Mouse (Mus musculus): ENCODE results near the gene Olfr441. TPM values are rescaled to one million over a fixed set of nuclear protein-coding genes. Genes with fewer than 3 reads are reported as not detected.
"Not testable (repeated sequence)": the region's sequence is repeated elsewhere in the genome, so short reads cannot be mapped to it uniquely, and the experiment has no call there.

Olfr441 gene
- polyA plus RNA-seq (2015; fragmentation: Nextera tagmentation; extraction: Ambion mirVana), result not detected in 2 replicates

DNA sequence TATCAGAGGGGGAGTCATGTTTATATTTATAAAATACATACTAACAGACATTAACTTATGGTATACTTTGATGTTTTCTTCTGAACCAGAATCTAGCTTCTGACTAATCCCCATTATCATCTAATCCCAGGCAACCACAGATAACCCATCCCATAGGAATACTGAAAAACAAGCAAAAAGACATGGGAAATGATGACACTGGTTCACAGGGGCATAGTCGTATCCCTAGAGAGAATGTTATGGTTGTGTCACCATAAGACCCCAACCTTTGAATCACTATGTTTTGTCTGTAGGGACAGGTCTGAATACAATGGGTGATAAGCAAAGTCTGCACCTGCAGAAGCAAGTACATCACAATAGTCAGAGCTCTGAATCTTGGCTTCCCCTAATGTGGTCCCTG is at the start of gene Olfr441:
Gene Olfr441 (plus strand): TSS at position 301 of the 400 bp plus-strand sequence.
- 100% methylated on average over 1 of the region's 1 CpGs for WGBS
- H3K4me3 ChIP-seq (ENCODE audit: low read depth, low read length); H3K27me3 ChIP-seq (ENCODE audit: control insufficient read depth, insufficient read depth, low read depth, low read length); H3K27ac ChIP-seq (ENCODE audit: low read length); H3K9me3 ChIP-seq (replicated peaks; ENCODE audit: control insufficient read depth, low read length, poor library complexity, severe bottlenecking); H3K9ac ChIP-seq (ENCODE audit: low read depth, low read length); H3K4me2 ChIP-seq (ENCODE audit: low read length); H3K36me3 ChIP-seq (ENCODE audit: control insufficient read depth, insufficient read depth, low read length); H3K4me1 ChIP-seq (ENCODE audit: control insufficient read depth, insufficient read depth, low read length); ATAC-seq: not testable (repeated sequence)

DNA sequence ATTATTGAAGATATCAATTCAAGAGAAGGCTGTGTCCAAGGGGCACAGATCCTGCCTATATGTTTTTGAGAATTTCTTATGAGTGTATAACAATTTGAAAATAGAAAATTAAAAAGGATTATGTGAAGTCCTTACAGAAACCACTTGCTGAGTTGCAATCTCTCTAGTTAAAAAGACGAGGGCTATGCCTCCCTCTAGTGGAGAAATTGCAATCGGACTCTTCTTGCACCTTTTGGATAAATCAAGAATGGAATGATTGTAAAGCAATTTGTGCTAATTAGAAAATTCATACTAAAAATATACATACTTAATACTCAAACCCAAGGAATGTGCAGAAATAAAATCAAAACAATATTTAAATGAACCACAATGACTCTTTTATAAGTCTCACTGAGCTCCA is 27.4 kb upstream of the Olfr441 start:
- Histone ChIP-seq H3K9ac (ENCODE audit: low read depth, low read length) (no peak overlapping the region), H3K27me3 (ENCODE audit: control insufficient read depth, insufficient read depth, low read depth, low read length) (no peaks in the 10 kb centered on the region), H3K36me3 (ENCODE audit: control insufficient read depth, insufficient read depth, low read length) (no peaks in the 10 kb centered on the region), H3K4me2 (ENCODE audit: low read length) (no peak overlapping the region), H3K4me3 (ENCODE audit: low read depth, low read length) (no peak overlapping the region), H3K27ac (ENCODE audit: low read length) (no peak overlapping the region), H3K9me3 (replicated peaks; ENCODE audit: control insufficient read depth, low read length, poor library complexity, severe bottlenecking) (no peaks in the 10 kb centered on the region), H3K4me1 (ENCODE audit: control insufficient read depth, insufficient read depth, low read length) (no peaks in the 10 kb centered on the region)
- WGBS, result 17% methylated on average over 2 of the region's 2 CpGs
- no peak for ATAC-seq

DNA sequence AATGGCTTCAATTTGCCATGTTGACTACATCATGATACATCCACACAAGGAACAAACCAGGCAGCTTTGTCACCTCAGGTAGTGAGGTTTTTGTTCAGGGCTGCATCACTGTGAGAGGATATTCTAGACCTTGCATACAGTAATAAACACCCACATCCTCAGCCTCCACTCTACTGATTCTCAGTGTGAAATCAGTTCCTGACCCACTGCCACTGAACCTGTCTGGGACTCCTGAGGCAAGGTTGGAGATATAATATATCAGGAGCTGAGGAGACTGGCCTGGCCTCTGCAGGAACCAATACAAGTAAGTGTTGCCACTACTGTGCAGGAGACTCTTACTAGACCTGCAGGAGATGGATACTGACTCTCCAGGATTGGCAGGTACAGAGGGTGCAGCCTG is 24.8 kb upstream of the Olfr441 start:
- not testable (repeated sequence) for H3K27ac ChIP-seq (ENCODE audit: low read length); H3K4me1 ChIP-seq (ENCODE audit: control insufficient read depth, insufficient read depth, low read length); H3K4me3 ChIP-seq (ENCODE audit: low read depth, low read length); H3K36me3 ChIP-seq (ENCODE audit: control insufficient read depth, insufficient read depth, low read length); ATAC-seq; H3K27me3 ChIP-seq (ENCODE audit: control insufficient read depth, insufficient read depth, low read depth, low read length); H3K9ac ChIP-seq (ENCODE audit: low read depth, low read length); H3K9me3 ChIP-seq (replicated peaks; ENCODE audit: control insufficient read depth, low read length, poor library complexity, severe bottlenecking); H3K4me2 ChIP-seq (ENCODE audit: low read length)

DNA sequence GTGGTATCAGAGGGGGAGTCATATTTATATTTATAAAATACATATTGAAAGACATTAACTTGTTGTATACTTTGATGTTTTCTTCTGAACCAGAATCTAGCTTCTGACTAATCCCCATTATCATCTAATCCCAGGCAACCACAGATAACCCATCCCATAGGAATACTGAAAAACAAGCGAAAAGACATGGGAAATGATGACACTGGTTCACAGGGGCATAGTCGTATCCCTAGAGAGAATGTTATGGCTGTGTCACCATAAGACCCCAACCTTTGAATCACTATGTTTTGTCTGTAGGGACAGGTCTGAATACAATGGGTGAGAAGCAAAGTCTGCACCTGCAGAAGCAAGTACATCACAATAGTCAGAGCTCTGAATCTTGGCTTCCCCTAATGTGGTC is 40.1 kb downstream of the Olfr441 start, which contains the start of gene Olfr237-ps1:
Gene Olfr237-ps1 (plus strand): TSS at position 301 of the 400 bp plus-strand sequence.
- not testable (repeated sequence) for H3K27me3 ChIP-seq (ENCODE audit: control insufficient read depth, insufficient read depth, low read depth, low read length); H3K4me2 ChIP-seq (ENCODE audit: low read length); H3K4me3 ChIP-seq (ENCODE audit: low read depth, low read length); H3K9ac ChIP-seq (ENCODE audit: low read depth, low read length); ATAC-seq; H3K9me3 ChIP-seq (replicated peaks; ENCODE audit: control insufficient read depth, low read length, poor library complexity, severe bottlenecking); H3K36me3 ChIP-seq (ENCODE audit: control insufficient read depth, insufficient read depth, low read length); H3K4me1 ChIP-seq (ENCODE audit: control insufficient read depth, insufficient read depth, low read length); H3K27ac ChIP-seq (ENCODE audit: low read length)
- WGBS, result 80% methylated on average over 2 of the region's 2 CpGs

DNA sequence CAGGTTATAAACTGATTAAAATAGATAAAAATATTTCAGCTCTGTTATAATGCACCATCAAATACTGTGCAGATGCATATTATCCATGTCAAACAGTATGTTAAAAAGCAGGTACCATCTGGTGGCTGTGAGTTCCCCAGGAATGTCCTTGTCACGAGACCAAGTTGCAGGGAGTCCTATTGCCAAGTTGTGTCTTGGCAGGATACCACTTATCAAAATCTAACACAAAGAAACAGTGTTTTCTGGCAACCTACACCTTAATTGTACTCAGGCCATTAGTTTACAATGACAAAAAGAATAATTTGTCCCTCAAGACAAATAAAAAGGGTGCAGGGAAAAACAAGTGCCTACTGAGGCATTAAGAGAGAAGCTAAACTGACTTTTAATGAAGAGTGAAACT is 53.3 kb downstream of the Olfr441 start:
- H3K27me3 ChIP-seq (ENCODE audit: control insufficient read depth, insufficient read depth, low read depth, low read length), result no peaks in the 10 kb centered on the region
- H3K36me3 ChIP-seq (ENCODE audit: control insufficient read depth, insufficient read depth, low read length), result no peaks in the 10 kb centered on the region
- H3K4me2 ChIP-seq (ENCODE audit: low read length), result no peak overlapping the region
- 65% methylated on average over 1 of the region's 1 CpGs for WGBS
- no peak for ATAC-seq
- no peaks in the 10 kb centered on the region; the same call in 1 of the 2 replicates for H3K9me3 ChIP-seq (replicated peaks; ENCODE audit: control insufficient read depth, low read length, poor library complexity, severe bottlenecking)
- H3K4me1 ChIP-seq (ENCODE audit: control insufficient read depth, insufficient read depth, low read length), result no peaks in the 10 kb centered on the region
- no peak overlapping the region for H3K27ac ChIP-seq (ENCODE audit: low read length)
- no peak overlapping the region for H3K9ac ChIP-seq (ENCODE audit: low read depth, low read length)
- no peak overlapping the region for H3K4me3 ChIP-seq (ENCODE audit: low read depth, low read length)

DNA sequence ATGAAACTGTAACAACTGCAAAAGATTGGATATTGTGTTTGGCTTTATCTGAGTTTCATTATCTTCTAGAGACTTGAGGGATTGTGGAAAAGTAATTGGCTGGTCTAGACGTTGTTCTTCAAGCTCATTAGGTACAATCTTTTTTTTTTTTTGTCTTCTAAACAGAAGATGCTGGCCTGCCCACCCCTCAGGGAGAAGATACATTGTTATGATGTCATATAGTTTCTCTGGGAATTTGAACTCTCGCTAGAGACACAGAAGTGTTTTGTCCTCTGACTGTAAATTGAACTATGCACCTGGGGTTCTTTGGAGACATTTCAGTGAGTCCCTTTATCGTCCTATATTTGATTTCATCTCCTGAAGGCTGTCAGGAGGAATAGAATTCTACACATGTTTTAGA is 56.8 kb downstream of the Olfr441 start, which contains the start of gene Olfr437:
Gene Olfr437 (plus strand): TSS at position 301 of the 400 bp plus-strand sequence.
- WGBS, result 65% methylated on average over 3 of the region's 3 CpGs
- no peaks in the 10 kb centered on the region for H3K9me3 ChIP-seq (replicated peaks; ENCODE audit: control insufficient read depth, low read length, poor library complexity, severe bottlenecking)
- H3K27ac ChIP-seq (ENCODE audit: low read length), result no peak within 1 kb of the TSS
- ATAC-seq, result no peak
- H3K36me3 ChIP-seq (ENCODE audit: control insufficient read depth, insufficient read depth, low read length), result no peaks in the 10 kb centered on the region
- H3K4me1 ChIP-seq (ENCODE audit: control insufficient read depth, insufficient read depth, low read length), result no peaks in the 10 kb centered on the region
- no peak within 1 kb of the TSS for H3K9ac ChIP-seq (ENCODE audit: low read depth, low read length)
- H3K27me3 ChIP-seq (ENCODE audit: control insufficient read depth, insufficient read depth, low read depth, low read length), result no peaks in the 10 kb centered on the region
- H3K4me2 ChIP-seq (ENCODE audit: low read length), result no peak within 1 kb of the TSS
- no peak within 1 kb of the TSS for H3K4me3 ChIP-seq (ENCODE audit: low read depth, low read length)

DNA sequence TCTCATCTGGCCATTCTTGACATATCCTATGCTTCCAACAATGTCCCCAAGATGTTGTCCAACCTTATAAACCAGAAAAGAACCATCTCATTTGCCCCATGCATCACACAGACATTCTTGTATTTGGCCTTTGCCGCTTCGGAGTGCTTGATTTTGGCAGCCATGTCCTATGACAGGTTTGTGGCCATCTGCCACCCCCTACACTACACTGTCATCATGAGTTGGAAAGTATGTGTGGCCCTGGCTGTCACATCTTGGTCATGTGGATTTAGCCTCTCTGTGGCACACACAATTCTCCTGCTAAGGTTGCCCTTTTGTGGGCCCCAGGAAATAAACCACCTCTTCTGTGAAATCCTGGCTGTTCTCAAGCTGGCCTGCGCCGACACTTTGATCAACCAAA is 61.1 kb downstream of the Olfr441 start:
- Histone ChIP-seq H3K27ac (ENCODE audit: low read length) (no peak overlapping the region), H3K36me3 (ENCODE audit: control insufficient read depth, insufficient read depth, low read length) (no peaks in the 10 kb centered on the region), H3K4me3 (ENCODE audit: low read depth, low read length) (no peak overlapping the region), H3K4me2 (ENCODE audit: low read length) (no peak overlapping the region), H3K27me3 (ENCODE audit: control insufficient read depth, insufficient read depth, low read depth, low read length) (no peaks in the 10 kb centered on the region), H3K9ac (ENCODE audit: low read depth, low read length) (no peak overlapping the region), H3K4me1 (ENCODE audit: control insufficient read depth, insufficient read depth, low read length) (no peaks in the 10 kb centered on the region), H3K9me3 (replicated peaks; ENCODE audit: control insufficient read depth, low read length, poor library complexity, severe bottlenecking) (no peaks in the 10 kb centered on the region)
- no peak for ATAC-seq
- WGBS, result 91% methylated on average over 4 of the region's 4 CpGs

Other genes with a start within 250 kb of the Olfr441 start
- not detected in 2 replicates for gene Olfr448, start 215.9 kb upstream of the Olfr441 start, polyA plus RNA-seq (2015; fragmentation: Nextera tagmentation; extraction: Ambion mirVana)
- not detected in 2 replicates for gene Olfr447, start 197.5 kb upstream of the Olfr441 start, polyA plus RNA-seq (2015; fragmentation: Nextera tagmentation; extraction: Ambion mirVana)
- not detected in 2 replicates for gene Olfr446, start 185.0 kb upstream of the Olfr441 start, polyA plus RNA-seq (2015; fragmentation: Nextera tagmentation; extraction: Ambion mirVana)
- gene Olfr444, start 157.3 kb upstream of the Olfr441 start, polyA plus RNA-seq (2015; fragmentation: Nextera tagmentation; extraction: Ambion mirVana), result not detected in 2 replicates
- gene Olfr237-ps1, start 40.2 kb downstream of the Olfr441 start, polyA plus RNA-seq (2015; fragmentation: Nextera tagmentation; extraction: Ambion mirVana), result not detected in 2 replicates
- 0.06 TPM in 1 of 2 replicates, not detected in the other for gene Olfr437, start 56.9 kb downstream of the Olfr441 start, polyA plus RNA-seq (2015; fragmentation: Nextera tagmentation; extraction: Ambion mirVana)
- not detected in 2 replicates for gene Olfr13, start 65.8 kb downstream of the Olfr441 start, polyA plus RNA-seq (2015; fragmentation: Nextera tagmentation; extraction: Ambion mirVana)
- gene Olfr435, start 90.8 kb downstream of the Olfr441 start, polyA plus RNA-seq (2015; fragmentation: Nextera tagmentation; extraction: Ambion mirVana), result not detected in 2 replicates
- gene Olfr434, start 106.7 kb downstream of the Olfr441 start, polyA plus RNA-seq (2015; fragmentation: Nextera tagmentation; extraction: Ambion mirVana), result not detected in 2 replicates
- not detected in 2 replicates for gene Olfr47, start 125.2 kb downstream of the Olfr441 start, polyA plus RNA-seq (2015; fragmentation: Nextera tagmentation; extraction: Ambion mirVana)
- 2.4 and 2.5 TPM in 2 replicates for gene Arhgef5, start 159.2 kb downstream of the Olfr441 start, polyA plus RNA-seq (2015; fragmentation: Nextera tagmentation; extraction: Ambion mirVana)
- not detected in 2 replicates for gene Nobox, start 203.2 kb downstream of the Olfr441 start, polyA plus RNA-seq (2015; fragmentation: Nextera tagmentation; extraction: Ambion mirVana)